Mouse (Mus musculus) lung, postnatal 36 days (tissue): Measurements from ENCODE around the gene Gkap1.
A peak's percentile ranks its signal among the peaks of the same experiment; 100 is the strongest.

Experiments used
- DNase-seq: peaks from one replicate; pipeline ENCODE4 v3.0.0; 2022; ENCODE audit warnings: mixed read lengths

The Gkap1 gene

DNA sequence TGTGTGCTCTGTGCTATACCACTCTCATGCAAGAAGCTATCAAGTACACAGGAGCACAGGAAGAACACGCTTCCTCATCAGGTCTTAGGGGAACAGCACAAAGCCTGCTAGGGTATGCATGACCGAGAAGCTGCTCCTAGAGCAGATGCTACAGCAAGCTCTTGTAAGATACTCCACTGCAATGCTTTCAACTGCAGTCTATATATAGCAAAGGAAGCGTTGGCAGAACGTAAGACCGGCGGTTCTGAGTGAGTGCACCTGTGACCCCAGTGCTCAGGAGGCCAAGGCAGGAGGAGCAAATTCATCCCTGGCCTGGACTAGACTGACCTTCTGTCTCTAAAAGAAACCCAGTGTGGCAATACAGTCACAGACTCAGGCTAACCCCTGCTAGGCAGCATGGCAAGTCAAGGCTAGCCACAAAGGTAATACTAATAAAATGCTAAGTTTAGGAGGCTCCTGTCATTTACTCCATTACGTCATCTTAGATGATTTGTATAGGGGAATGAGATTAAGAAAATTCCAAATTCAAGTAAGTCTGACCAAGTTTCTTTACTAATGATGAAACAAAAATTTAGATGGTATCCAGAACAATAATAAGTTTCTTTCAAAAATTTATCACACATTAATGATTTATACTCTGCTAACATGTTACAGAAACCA lies 77.4 kb downstream of the Gkap1 start:
- DNase-seq: no peak

DNA sequence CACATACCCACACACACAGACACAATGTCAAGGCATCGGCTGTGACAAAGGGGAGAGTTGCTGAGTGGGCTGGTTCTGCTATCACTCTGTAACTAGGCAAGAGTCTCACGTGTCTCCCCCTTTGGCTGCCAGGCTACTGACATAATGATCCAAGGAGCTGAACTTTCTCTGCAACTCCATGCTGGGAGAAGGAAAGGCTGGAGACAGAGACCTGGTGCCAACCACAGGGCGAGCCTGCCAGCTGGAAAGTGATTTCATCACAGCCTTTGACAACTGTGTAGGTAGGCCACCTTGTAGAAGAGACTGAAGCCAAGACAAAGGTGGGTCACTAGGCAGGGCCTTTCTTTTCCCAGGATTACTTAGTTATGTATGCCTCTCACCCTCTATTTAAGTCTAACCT lies 78.3 kb downstream of the Gkap1 start:
- no peak for DNase-seq

DNA sequence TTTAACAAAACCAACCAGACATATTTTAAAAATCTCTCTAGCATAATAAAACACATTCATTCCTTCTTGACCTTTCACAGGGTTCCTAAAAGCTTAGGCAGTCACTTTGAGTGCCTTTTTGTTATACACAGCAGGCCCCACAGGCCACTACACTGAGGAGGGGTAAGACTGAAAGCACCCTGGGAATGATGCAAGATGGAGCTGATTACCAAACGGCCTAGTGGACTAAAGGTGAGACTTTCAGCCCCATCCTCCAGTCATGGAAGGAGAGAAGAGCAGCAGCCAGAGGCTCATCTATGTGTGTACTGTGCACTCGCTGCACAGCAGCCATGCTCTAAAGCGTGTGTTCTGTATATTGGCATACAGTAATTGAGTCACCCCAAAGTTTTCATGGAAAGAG lies 80.6 kb downstream of the Gkap1 start:
- peak; percentile 27 for DNase-seq

DNA sequence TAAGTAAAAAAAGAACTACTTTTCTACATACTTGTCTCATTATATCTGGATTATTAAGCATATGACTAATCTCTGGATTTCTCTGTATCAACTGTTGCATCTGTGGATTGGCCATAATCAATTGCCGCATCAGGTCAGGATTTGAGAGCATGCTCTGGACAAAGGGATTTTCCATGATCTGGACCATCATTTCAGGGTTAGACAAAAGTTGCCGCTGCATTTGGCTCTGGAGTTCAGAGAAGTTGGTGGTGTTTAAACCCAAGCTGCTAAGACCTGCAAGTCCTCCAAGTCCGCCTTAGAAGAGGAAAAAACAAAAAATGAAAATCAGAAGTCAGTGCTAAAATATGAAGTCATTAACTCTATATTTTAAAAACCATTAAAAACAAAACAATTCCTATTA lies 82.3 kb downstream of the Gkap1 start:
- DNase-seq: no peak

DNA sequence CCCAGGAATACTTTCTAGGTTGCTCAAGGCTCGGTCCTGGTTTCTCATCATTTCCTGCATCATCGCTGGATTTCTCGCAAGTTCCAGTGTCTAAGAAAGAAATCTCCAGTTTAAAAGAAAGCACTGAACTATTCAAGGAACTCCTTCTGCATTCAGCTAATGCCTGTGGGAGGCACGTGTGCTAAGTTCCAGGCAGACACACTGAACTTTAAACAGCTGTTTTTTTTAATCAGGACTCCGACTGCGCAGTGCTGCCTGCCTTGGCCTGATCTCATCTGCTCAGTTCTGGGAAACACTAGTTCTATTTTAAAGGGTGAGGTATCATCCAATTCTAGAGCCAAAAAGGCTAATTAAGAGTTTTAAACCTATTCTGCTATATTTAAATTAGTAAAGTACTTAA lies 83.4 kb downstream of the Gkap1 start:
- DNase-seq: no peak

DNA sequence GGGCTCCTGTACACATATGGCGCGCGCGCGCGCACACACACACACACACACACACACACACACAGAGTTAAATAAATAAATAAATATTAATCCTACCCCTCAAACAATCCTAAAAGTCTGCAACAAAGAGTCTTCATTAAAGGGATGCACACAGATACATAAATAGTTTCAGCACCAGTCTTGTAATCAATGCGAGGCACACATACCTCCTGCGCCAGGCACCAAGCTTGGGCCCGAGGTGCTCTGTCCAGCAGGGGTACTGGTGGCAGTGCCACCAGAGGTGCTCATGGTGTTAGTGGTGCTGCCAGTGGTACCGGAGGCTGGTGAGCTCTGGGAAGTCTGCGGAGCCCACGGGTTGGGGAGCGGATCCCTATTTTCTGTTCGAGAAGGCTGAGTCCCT lies 84.0 kb downstream of the Gkap1 start:
- no peak for DNase-seq

DNA sequence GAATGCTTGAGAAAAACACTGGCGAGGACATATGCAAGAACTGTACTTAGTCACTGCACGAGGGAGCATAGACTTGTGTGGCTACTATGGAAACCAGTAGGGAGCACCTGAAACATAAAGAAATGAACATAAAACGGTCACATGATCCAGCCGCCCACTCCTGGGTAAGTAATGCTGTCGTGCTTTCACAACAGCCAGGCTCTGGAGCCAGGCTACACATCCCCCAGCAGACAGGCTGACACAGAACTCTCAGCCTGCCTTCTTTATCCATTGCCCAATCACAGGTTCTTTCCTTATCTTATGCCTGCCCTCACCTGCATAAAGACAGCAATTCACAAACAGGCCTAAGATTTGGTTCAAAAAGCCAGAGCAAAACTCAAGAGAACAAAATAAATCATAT lies 86.0 kb downstream of the Gkap1 start:
- DNase-seq: no peak

DNA sequence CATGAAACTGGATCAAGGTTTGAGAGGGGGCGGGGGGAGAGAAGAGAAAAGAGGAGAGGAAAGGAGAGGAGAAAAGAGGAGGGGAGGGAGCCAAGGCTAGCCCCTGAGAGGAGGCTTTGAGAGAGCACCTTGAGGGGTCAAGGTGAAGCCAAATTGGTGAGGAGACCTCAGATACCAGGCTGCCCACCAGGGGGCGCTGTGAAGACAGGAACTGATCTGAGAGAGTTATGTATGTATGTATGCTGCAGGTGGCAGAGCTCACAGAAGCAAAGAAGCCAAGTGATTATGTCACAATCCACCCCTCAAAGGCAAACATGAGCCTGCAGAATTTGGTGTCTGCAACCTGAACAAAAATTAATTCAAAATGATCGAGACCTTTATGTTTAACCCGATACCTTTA lies 87.1 kb downstream of the Gkap1 start:
- peak; percentile 95 for DNase-seq

DNA sequence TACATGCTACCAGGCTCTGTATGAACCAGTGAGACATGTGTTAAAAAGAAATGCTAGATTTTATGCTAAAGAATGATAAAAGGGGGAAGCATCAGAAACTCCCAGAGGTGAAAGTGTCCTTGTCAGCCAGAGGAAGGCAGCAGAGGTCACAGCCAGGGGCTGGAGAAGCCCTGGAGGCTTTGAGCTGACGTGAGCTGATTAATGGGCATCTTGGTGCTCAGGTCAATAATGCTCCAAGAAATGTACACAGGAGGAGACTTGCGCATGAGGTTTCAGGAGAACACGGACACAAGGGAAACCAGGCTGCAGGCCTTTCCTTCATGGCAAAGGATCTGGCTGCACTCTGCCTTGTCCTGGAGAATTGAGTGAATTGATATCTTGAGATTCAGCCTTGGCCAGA lies 87.7 kb downstream of the Gkap1 start:
- DNase-seq: no peak

DNA sequence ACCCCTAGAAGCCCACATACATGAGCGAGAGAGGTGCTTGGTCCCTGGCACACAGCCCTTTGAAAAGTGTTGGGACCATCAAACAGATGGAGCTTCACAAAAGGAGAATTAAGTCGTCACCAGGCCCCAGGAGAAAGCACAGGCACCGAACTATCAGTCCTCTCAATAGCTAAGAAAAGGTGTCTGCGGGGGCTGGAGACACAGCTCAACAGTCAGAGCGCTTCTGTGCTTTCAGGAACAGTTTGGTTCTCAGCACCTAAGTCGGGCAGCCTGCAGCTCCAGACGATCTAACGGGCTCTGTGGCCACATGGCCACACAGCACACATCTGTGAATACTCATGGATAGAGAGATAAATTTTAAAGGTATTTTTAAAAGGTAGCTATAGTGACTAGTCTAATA lies 89.2 kb downstream of the Gkap1 start:
- no peak for DNase-seq

DNA sequence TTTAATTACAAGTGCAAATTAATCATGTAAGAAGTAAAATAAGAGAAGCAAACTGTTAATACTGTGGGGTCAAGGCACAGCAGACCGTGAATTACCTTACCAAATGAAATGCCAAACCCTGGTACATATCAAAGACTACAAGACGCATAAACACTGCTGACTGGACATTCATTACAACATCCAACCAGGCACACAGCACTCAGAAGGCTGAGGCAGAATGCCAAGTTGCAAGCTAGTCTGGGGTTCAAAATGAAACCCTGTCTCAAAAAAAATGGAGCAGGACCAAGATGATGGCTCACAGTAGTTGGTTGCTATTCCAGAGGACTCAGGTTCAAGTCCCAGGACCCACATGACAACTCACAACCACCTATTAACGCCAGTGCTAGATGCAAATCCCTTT lies 91.4 kb downstream of the Gkap1 start:
- no peak for DNase-seq
